Mouse (Mus musculus) heart, postnatal 0 days (tissue): ENCODE results near the gene H2-Ke6. TPM values are rescaled to one million over a fixed set of nuclear protein-coding genes. Genes with fewer than 3 reads are reported as not detected.

ENCODE experiments used
- ATAC-seq: fragments of 200-750 bp; cut with Nextera tagmentation; 2 replicates; pipeline ENCODE4 v1.8.0; 2017; ENCODE audit warnings: low read depth, moderate number of reproducible peaks, moderate library complexity; ENCODE audit not compliant: insufficient read depth
- DNase-seq: peaks from one replicate; pipeline ENCODE4 v3.0.0-alpha.2; 2016; ENCODE audit warnings: low spot score
- H3K27ac ChIP-seq: fragments of 300-500 bp; sonication (generic); 2 replicates; pipeline ENCODE4 v1.5.1; 2014; ENCODE audit warnings: low read depth, mild to moderate bottlenecking
- H3K27me3 ChIP-seq: fragments of 300-500 bp; sonication (generic); 2 replicates; pipeline ENCODE4 v1.6.1; 2014; ENCODE audit warnings: low read length, mixed read lengths; ENCODE audit not compliant: control insufficient read depth, insufficient read depth
- H3K36me3 ChIP-seq: fragments of 300-500 bp; sonication (generic); replicated peaks from 2 replicates; pipeline ENCODE4 v1.6.1; 2014; ENCODE audit warnings: low read length, mixed read lengths; ENCODE audit not compliant: control insufficient read depth, insufficient read depth
- H3K4me1 ChIP-seq: fragments of 300-500 bp; sonication (generic); 2 replicates; pipeline ENCODE4 v1.6.1; 2014; ENCODE audit warnings: antibody characterized with exemption; ENCODE audit not compliant: control insufficient read depth, insufficient read depth
- H3K4me2 ChIP-seq: fragments of 300-500 bp; sonication (generic); 2 replicates; pipeline ENCODE4 v1.6.1; 2014; ENCODE audit warnings: low read depth, mild to moderate bottlenecking, low read length, moderate library complexity
- H3K4me3 ChIP-seq: fragments of 300-500 bp; sonication (generic); 2 replicates; pipeline ENCODE4 v1.5.1; 2014; ENCODE audit warnings: low read depth, low read length
- H3K9ac ChIP-seq: fragments of 300-500 bp; sonication (generic); replicated peaks from 2 replicates; pipeline ENCODE4 v1.6.1; 2014; ENCODE audit warnings: low read depth, low read length, mixed read lengths
- H3K9me3 ChIP-seq: fragments of 300-500 bp; sonication (generic); replicated peaks from 2 replicates; pipeline ENCODE4 v1.6.1; 2016; ENCODE audit warnings: low read length; ENCODE audit not compliant: control insufficient read depth
- CTCF ChIP-seq: IDR thresholded peaks from 2 replicates; pipeline ENCODE4 v1.5.1; 2016; ENCODE audit warnings: antibody characterized with exemption, control low read depth, low read depth
- EP300 ChIP-seq: IDR thresholded peaks from 2 replicates; pipeline ENCODE4 v1.6.1; 2016; ENCODE audit warnings: antibody characterized with exemption, low read depth
- WGBS: fragments of 180-500 bp; shearing (Covaris S2); extraction: QIAGEN DNeasy Blood & Tissue Kit; methylation state at CpG from one replicate; pipeline ENCODE4 v1.1.7; 2014; 5-methylcytosine and 5-hydroxymethylcytosine counted together
- polyA plus RNA-seq: library from polyadenylated mRNA; unstranded; fragments of >200 nt; fragmentation: Nextera tagmentation; extraction: Ambion mirVana; gene quantifications from 2 replicates; pipeline ENCODE4 v1.2.1, GENCODE M21; 2015
- total RNA-seq: library from RNA; depleted of rRNA; stranded (reverse); fragments of >200 nt; gene quantifications from 2 replicates; pipeline ENCODE4 v1.2.3, GENCODE M21; 2014; ENCODE audit warnings: low replicate concordance

Gene H2-Ke6
- total and polyA plus RNA-seq, 2 experiments from 2014 or later = 58.5 to 80.6 TPM

- H3K9me3 ChIP-seq = no peaks in the 10 kb centered on the region
- peaks cover 20% of the 10 kb centered on the region for H3K36me3 ChIP-seq
- H3K27me3 ChIP-seq = no peaks in the 10 kb centered on the region
- peaks cover 22% of the 10 kb centered on the region for H3K4me1 ChIP-seq
- H3K4me2 ChIP-seq = peak within 1 kb of the TSS; percentile 97
- peak within 1 kb of the TSS; percentile 76 for H3K4me3 ChIP-seq
- WGBS = under 1% methylated on average over 39 of the region's 58 CpGs
- peak within 1 kb of the TSS; percentile 89 for H3K9ac ChIP-seq
- DNase-seq = peak; percentile 63
- H3K27ac ChIP-seq = peak within 1 kb of the TSS; percentile 85
- TF ChIP-seq EP300 = 0 out of 2 replicates have a peak, but pooled peaks have one; percentile 28
- no peak for TF ChIP-seq CTCF
- peak; percentile 68 for ATAC-seq
Measured at GRCm38 (mm10) chr17:34024317-34024821, 3.5 kb downstream of the H2-Ke6 start, which contains the start of gene Ring1. Gene Ring1 (minus strand): TSS chr17:34024680.

GRCm38 (mm10) chr17:34023678-34024077 is 4.2 kb downstream of the H2-Ke6 start:
- Histone ChIP-seq H3K9me3 (0 out of 2 replicates have a peak, but pooled peaks cover 4% of the 10 kb centered on the region), H3K4me3 (peak overlapping the region; percentile 76), H3K9ac (peak overlapping the region; percentile 89; the same call in 1 of the 2 replicates), H3K27me3 (no peaks in the 10 kb centered on the region), H3K4me2 (peak overlapping the region; percentile 97), H3K4me1 (peaks cover 22% of the 10 kb centered on the region), H3K27ac (peak overlapping the region; percentile 85; the same call in 1 of the 2 replicates), H3K36me3 (peaks cover 13% of the 10 kb centered on the region)
- ATAC-seq (no peak), DNase-seq (no peak)
- 61% methylated on average over 9 of the region's 9 CpGs for WGBS
- no peak for TF ChIP-seq CTCF
- no peak for TF ChIP-seq EP300

DNA sequence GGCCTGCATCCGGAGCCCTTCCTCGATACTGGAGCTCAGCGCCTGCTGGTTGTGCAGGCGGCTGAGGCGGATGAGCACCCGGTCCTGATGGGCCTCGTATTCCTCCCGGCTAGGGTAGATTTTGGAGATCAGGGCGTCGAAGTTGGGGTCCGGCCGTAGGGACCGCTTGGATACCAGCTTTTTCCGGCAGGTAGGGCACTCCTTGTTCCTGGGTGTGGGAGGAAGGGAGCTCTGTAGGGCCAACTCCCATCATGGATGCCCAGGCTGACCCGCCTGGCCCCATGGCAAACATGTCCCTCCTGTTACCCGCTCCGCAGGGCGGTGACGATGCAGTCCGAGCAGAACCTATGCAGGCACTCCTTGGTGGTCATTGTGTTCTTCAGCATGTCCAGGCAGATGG is 4.9 kb downstream of the H2-Ke6 start:
- Histone ChIP-seq H3K27me3 (no peaks in the 10 kb centered on the region), H3K9ac (no peak overlapping the region), H3K4me1 (peaks cover 22% of the 10 kb centered on the region), H3K36me3 (0 out of 2 replicates have a peak, but pooled peaks cover 11% of the 10 kb centered on the region), H3K4me3 (no peak overlapping the region), H3K9me3 (0 out of 2 replicates have a peak, but pooled peaks cover 4% of the 10 kb centered on the region), H3K27ac (no peak overlapping the region), H3K4me2 (no peak overlapping the region)
- ATAC-seq = no peak
- no peak for TF ChIP-seq EP300
- TF ChIP-seq CTCF = no peak
- WGBS = 96% methylated on average over 20 of the region's 20 CpGs
- DNase-seq = no peak

GRCm38 (mm10) chr17:34022414-34022783 is 5.5 kb downstream of the H2-Ke6 start:
- H3K4me1 ChIP-seq = peaks cover 22% of the 10 kb centered on the region
- no peak overlapping the region for H3K27ac ChIP-seq
- DNase-seq = no peak
- TF ChIP-seq EP300 (no peak), CTCF (no peak)
- H3K27me3 ChIP-seq = no peaks in the 10 kb centered on the region
- H3K9ac ChIP-seq = no peak overlapping the region
- no peak overlapping the region for H3K4me3 ChIP-seq
- no peak overlapping the region for H3K4me2 ChIP-seq
- WGBS = 90% methylated on average over 14 of the region's 14 CpGs
- ATAC-seq = no peak
- 0 out of 2 replicates have a peak, but pooled peaks cover 11% of the 10 kb centered on the region for H3K36me3 ChIP-seq
- H3K9me3 ChIP-seq = 0 out of 2 replicates have a peak, but pooled peaks cover 4% of the 10 kb centered on the region

GRCm38 (mm10) chr17:34021539-34022413 is 6.1 kb downstream of the H2-Ke6 start:
- 93% methylated on average over 22 of the region's 23 CpGs for WGBS
- TF ChIP-seq EP300 (no peak), CTCF (no peak)
- Histone ChIP-seq H3K4me1 (peaks cover 15% of the 10 kb centered on the region), H3K9me3 (0 out of 2 replicates have a peak, but pooled peaks cover 4% of the 10 kb centered on the region), H3K9ac (no peak overlapping the region), H3K4me3 (no peak overlapping the region), H3K36me3 (0 out of 2 replicates have a peak, but pooled peaks cover 11% of the 10 kb centered on the region), H3K27ac (no peak overlapping the region), H3K27me3 (no peaks in the 10 kb centered on the region), H3K4me2 (no peak overlapping the region)
- no peak for DNase-seq
- ATAC-seq = no peak
